Mouse (Mus musculus): ENCODE results near the gene Acsl4. TPM values are rescaled to one million over a fixed set of nuclear protein-coding genes. Genes with fewer than 3 reads are reported as not detected.

Gene Acsl4
- 7.3 and 7.6 TPM in 2 replicates for polyA plus RNA-seq (2012; rRNA removed)

GRCm38 (mm10) chrX:142390247-142390908, at the start of gene Acsl4:
Acsl4 (minus strand) TSS chrX:142390535.

GRCm38 (mm10) chrX:142305869-142306581, 84.3 kb downstream of the Acsl4 start, which contains the start of gene Kcne1l:
Kcne1l (minus strand) TSS chrX:142306294.

Other genes with a start within 250 kb of the Acsl4 start
- gene Gucy2f, start 193.6 kb downstream of the Acsl4 start, polyA plus RNA-seq (2012; rRNA removed): 0.09 and 0.13 TPM in 2 replicates
- gene Nxt2, start 163.8 kb downstream of the Acsl4 start, polyA plus RNA-seq (2012; rRNA removed): 6.9 and 8.4 TPM in 2 replicates
- 25.6 and 29.1 TPM in 2 replicates for gene Kcne1l, start 84.2 kb downstream of the Acsl4 start, polyA plus RNA-seq (2012; rRNA removed)

Data from central nervous system, embryonic 14 days (tissue).